Mouse (Mus musculus) hindbrain, postnatal 0 days (tissue): Measurements from ENCODE around the gene Vmn2r69. TPM values are rescaled to one million over a fixed set of nuclear protein-coding genes. Genes with fewer than 3 reads are reported as not detected.

ENCODE experiments used
- ATAC-seq: fragments of 200-750 bp; cut with Nextera tagmentation; 2 replicates; pipeline ENCODE4 v1.8.0; 2017; ENCODE audit warnings: mild to moderate bottlenecking, moderate TSS enrichment, moderate library complexity
- DNase-seq: peaks from one replicate; pipeline ENCODE4 v3.0.0-alpha.2; 2015; ENCODE audit warnings: low spot score
- H3K27ac ChIP-seq: fragments of 300-500 bp; sonication (generic); 2 replicates; pipeline ENCODE4 v1.5.1; 2014; ENCODE audit warnings: mild to moderate bottlenecking
- H3K27me3 ChIP-seq: fragments of 300-500 bp; sonication (generic); 2 replicates; pipeline ENCODE4 v1.6.1; 2014; ENCODE audit warnings: low read length, mixed read lengths; ENCODE audit not compliant: insufficient read depth
- H3K36me3 ChIP-seq: fragments of 300-500 bp; sonication (generic); 2 replicates; pipeline ENCODE4 v1.6.1; 2014; ENCODE audit warnings: low read length, mixed read lengths; ENCODE audit not compliant: insufficient read depth
- H3K4me1 ChIP-seq: fragments of 300-500 bp; sonication (generic); 2 replicates; pipeline ENCODE4 v1.6.1; 2014; ENCODE audit warnings: antibody characterized with exemption, low read length, mixed read lengths; ENCODE audit not compliant: insufficient read depth
- H3K4me2 ChIP-seq: fragments of 300-500 bp; sonication (generic); 2 replicates; pipeline ENCODE4 v1.6.1; 2014; ENCODE audit warnings: low read depth, mild to moderate bottlenecking, low read length, moderate library complexity, mixed read lengths
- H3K4me3 ChIP-seq: fragments of 300-500 bp; sonication (generic); 2 replicates; pipeline ENCODE4 v1.5.1; 2014; ENCODE audit warnings: low read length
- H3K9ac ChIP-seq: fragments of 300-500 bp; sonication (generic); replicated peaks from 2 replicates; pipeline ENCODE4 v1.6.1; 2014; ENCODE audit warnings: mild to moderate bottlenecking, low read length, moderate library complexity, mixed read lengths
- H3K9me3 ChIP-seq: fragments of 300-500 bp; sonication (generic); 2 replicates; pipeline ENCODE4 v1.6.1; 2016; ENCODE audit warnings: low read length, mixed read lengths
- CTCF ChIP-seq: IDR thresholded peaks from 2 replicates; pipeline ENCODE4 v1.5.1; 2016; ENCODE audit warnings: antibody characterized with exemption, control low read depth, low read depth
- WGBS: fragments of 180-500 bp; shearing (Covaris S2); extraction: QIAGEN DNeasy Blood & Tissue Kit; methylation state at CpG from one replicate; pipeline ENCODE4 v1.1.7; 2014; 5-methylcytosine and 5-hydroxymethylcytosine counted together
- polyA plus RNA-seq: library from polyadenylated mRNA; unstranded; fragments of >200 nt; fragmentation: Nextera tagmentation; extraction: Ambion mirVana; gene quantifications from 2 replicates; pipeline ENCODE4 v1.2.1, GENCODE M21; 2015
- total RNA-seq: library from RNA; depleted of rRNA; stranded (reverse); fragments of >200 nt; gene quantifications from 2 replicates; pipeline ENCODE4 v1.2.3, GENCODE M21; 2014; rRNA removed

Vmn2r69 gene
- total RNA-seq: not detected in 2 replicates
- polyA plus RNA-seq: not detected in 2 replicates

DNA sequence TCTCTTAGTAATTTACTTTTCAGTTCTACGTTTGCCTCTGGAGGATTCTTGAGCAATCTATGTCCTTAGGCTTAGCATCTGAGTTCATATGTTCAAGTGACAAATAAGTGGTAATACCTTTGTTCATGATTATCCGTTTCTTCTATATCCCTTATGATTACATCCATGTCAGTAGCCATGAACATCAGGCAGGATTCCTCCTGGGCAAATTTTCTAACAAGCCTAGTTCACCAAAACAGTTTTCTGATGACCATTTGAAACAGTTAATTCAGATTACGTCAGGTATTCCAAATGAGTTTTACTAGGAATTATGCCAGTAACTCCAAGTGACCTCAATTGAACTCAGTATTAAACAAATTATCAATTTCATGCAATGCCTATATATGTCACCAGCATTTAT, at the start of gene Vmn2r69:
Gene Vmn2r69 (minus strand): TSS at position 101 of the 400 bp plus-strand sequence.
- 70% methylated on average over 3 of the region's 3 CpGs for WGBS
- Histone ChIP-seq H3K9me3 (no peaks in the 10 kb centered on the region), H3K36me3 (no peaks in the 10 kb centered on the region), H3K4me3 (no peak within 1 kb of the TSS), H3K27me3 (no peaks in the 10 kb centered on the region), H3K9ac (no peak within 1 kb of the TSS), H3K4me2 (no peak within 1 kb of the TSS), H3K4me1 (no peaks in the 10 kb centered on the region), H3K27ac (no peak within 1 kb of the TSS)
- DNase-seq (no peak), ATAC-seq (no peak)
- no peak for TF ChIP-seq CTCF

Other genes starting within 250 kb of the Vmn2r69 start
- gene Vmn2r68, start 178.1 kb downstream of the Vmn2r69 start, total RNA-seq: not detected in 2 replicates
- not detected in 2 replicates for gene Vmn2r68, start 178.1 kb downstream of the Vmn2r69 start, polyA plus RNA-seq
- gene Vmn2r71, start 147.2 kb upstream of the Vmn2r69 start, total RNA-seq: not detected in 2 replicates
- not detected in 2 replicates for gene Vmn2r71, start 147.2 kb upstream of the Vmn2r69 start, polyA plus RNA-seq
- gene Vmn2r70, start 153.3 kb upstream of the Vmn2r69 start, total RNA-seq: not detected in 2 replicates
- gene Vmn2r70, start 153.3 kb upstream of the Vmn2r69 start, polyA plus RNA-seq: not detected in 2 replicates